Mouse (Mus musculus) megakaryocyte, embryonic 14.5 days (primary cell): ENCODE data around the gene Trmt112.

ENCODE experiments used
- FLI1 ChIP-seq: IDR thresholded peaks from 2 replicates; pipeline ENCODE4 v1.6.1; 2012; ENCODE audit warnings: low read length, inconsistent platforms, mixed read lengths
- GATA1 ChIP-seq: IDR thresholded peaks from 3 replicates; pipeline ENCODE4 v1.6.1; 2012; ENCODE audit warnings: mixed read lengths, low read length, inconsistent platforms, borderline replicate concordance

GRCm38 (mm10) chr19:6949532-6949931 lies 40.0 kb downstream of the Trmt112 start:
- TF ChIP-seq GATA1 (no peak), FLI1 (no peak)
